Mouse (Mus musculus) forebrain, embryonic 16.5 days (tissue): ENCODE measurements around the gene Dguok. TPM values are rescaled to one million over a fixed set of nuclear protein-coding genes. Genes with fewer than 3 reads are reported as not detected.

Source experiments
- ATAC-seq: fragments of 200-750 bp; cut with Nextera tagmentation; 2 replicates; pipeline ENCODE4 v1.8.0; 2017; ENCODE audit warnings: mild to moderate bottlenecking, moderate library complexity
- H3K27ac ChIP-seq: fragments of 300-500 bp; sonication (generic); 2 replicates; pipeline ENCODE4 v1.5.1; 2014; ENCODE audit warnings: low read length, control low read depth
- H3K27me3 ChIP-seq: fragments of 300-500 bp; sonication (generic); replicated peaks from 2 replicates; pipeline ENCODE4 v1.6.1; 2014; ENCODE audit warnings: low read length; ENCODE audit not compliant: control insufficient read depth, insufficient read depth
- H3K36me3 ChIP-seq: fragments of 300-500 bp; sonication (generic); 2 replicates; pipeline ENCODE4 v1.6.1; 2014; ENCODE audit not compliant: control insufficient read depth, insufficient read depth
- H3K4me1 ChIP-seq: fragments of 300-500 bp; sonication (generic); replicated peaks from 2 replicates; pipeline ENCODE4 v1.6.1; 2014; ENCODE audit warnings: low read length; ENCODE audit not compliant: control insufficient read depth, insufficient read depth
- H3K4me2 ChIP-seq: fragments of 300-500 bp; sonication (generic); 2 replicates; pipeline ENCODE4 v1.6.1; 2014; ENCODE audit warnings: mild to moderate bottlenecking, low read length, control low read depth
- H3K4me3 ChIP-seq: fragments of 300-500 bp; sonication (generic); replicated peaks from 2 replicates; pipeline ENCODE4 v1.5.1; 2014; ENCODE audit warnings: mild to moderate bottlenecking, low read length, control low read depth
- H3K9ac ChIP-seq: fragments of 300-500 bp; sonication (generic); replicated peaks from 2 replicates; pipeline ENCODE4 v1.6.1; 2014; ENCODE audit warnings: low read depth, low read length, control low read depth
- H3K9me3 ChIP-seq: fragments of 300-500 bp; sonication (generic); 2 replicates; pipeline ENCODE4 v1.6.1; 2016; ENCODE audit warnings: low read length; ENCODE audit not compliant: control insufficient read depth
- WGBS: fragments of 180-500 bp; shearing (Covaris S2); extraction: QIAGEN DNeasy Blood & Tissue Kit; methylation state at CpG from one replicate; pipeline ENCODE4 v1.1.7; 2014; 5-methylcytosine and 5-hydroxymethylcytosine counted together
- polyA plus RNA-seq: library from polyadenylated mRNA; unstranded; fragments of >200 nt; fragmentation: Nextera tagmentation; extraction: Ambion mirVana; gene quantifications from 2 replicates; pipeline ENCODE4 v1.2.1, GENCODE M21; 2015

Dguok gene
- polyA plus RNA-seq, 1 experiment from 2014 or later, result 73.1 TPM

DNA sequence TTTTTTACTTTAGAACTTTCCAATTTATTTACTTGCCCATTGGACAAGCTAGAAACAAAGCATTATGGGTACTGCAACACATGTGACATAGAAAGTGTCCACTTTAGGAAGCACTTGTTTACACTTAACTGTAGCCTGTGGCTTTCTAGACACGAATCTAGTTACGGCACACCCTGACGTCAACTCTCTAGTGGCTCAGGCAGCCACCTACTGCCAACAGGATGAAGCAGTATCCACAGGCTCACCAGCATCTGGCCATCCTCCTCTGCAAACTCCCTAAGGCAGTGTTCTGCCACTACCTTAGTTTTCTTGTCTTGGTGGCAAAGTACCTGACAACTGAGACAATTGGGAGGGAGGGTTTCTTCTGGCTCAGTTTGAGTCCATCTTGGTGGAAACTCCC, 3.4 kb downstream of the Dguok start:
- Histone ChIP-seq H3K27me3 (no peaks in the 10 kb centered on the region), H3K9me3 (no peaks in the 10 kb centered on the region), H3K4me3 (no peak overlapping the region), H3K27ac (no peak overlapping the region), H3K9ac (no peak overlapping the region), H3K36me3 (no peaks in the 10 kb centered on the region), H3K4me2 (no peak overlapping the region), H3K4me1 (peaks cover 17% of the 10 kb centered on the region)
- 88% methylated on average over 3 of the region's 3 CpGs for WGBS
- no peak for ATAC-seq

DNA sequence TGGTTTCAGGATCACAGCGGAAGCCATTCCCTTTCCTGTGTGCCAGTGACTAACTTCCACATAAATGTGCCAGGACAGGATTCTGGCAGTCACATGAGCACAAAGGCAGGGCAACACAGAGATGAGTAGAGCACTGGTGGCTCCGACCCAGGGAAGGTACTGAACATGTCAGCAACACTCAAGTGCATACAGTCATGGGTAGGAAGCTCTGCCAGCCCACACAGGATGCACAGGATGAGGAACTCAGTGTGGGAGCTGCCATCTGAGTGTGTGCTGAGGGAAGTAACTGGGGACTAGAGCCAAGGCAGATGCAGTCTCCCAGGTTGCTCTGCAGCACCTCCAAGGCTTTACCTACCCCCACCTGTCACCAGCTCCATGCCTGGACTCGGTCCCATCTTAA, 4.1 kb downstream of the Dguok start:
- H3K27me3 ChIP-seq, result no peaks in the 10 kb centered on the region
- ATAC-seq, result no peak
- no peaks in the 10 kb centered on the region for H3K36me3 ChIP-seq
- WGBS, result 86% methylated on average over 3 of the region's 3 CpGs
- H3K9ac ChIP-seq, result no peak overlapping the region
- no peak overlapping the region for H3K27ac ChIP-seq
- peaks cover 17% of the 10 kb centered on the region for H3K4me1 ChIP-seq
- no peak overlapping the region for H3K4me3 ChIP-seq
- no peaks in the 10 kb centered on the region for H3K9me3 ChIP-seq
- no peak overlapping the region for H3K4me2 ChIP-seq

- ATAC-seq, result no peak
- H3K27ac ChIP-seq, result no peak overlapping the region
- H3K36me3 ChIP-seq, result no peaks in the 10 kb centered on the region
- H3K4me2 ChIP-seq, result no peak overlapping the region
- WGBS, result 67% methylated on average over 9 of the region's 9 CpGs
- H3K27me3 ChIP-seq, result no peaks in the 10 kb centered on the region
- no peak overlapping the region for H3K4me3 ChIP-seq
- H3K4me1 ChIP-seq, result peaks cover 13% of the 10 kb centered on the region
- no peaks in the 10 kb centered on the region for H3K9me3 ChIP-seq
- H3K9ac ChIP-seq, result no peak overlapping the region
Observed at GRCm38 (mm10) chr6:83501524-83502310, 5.1 kb downstream of the Dguok start.

- no peak overlapping the region for H3K9ac ChIP-seq
- H3K27me3 ChIP-seq, result no peaks in the 10 kb centered on the region
- 0 out of 2 replicates have a peak, but pooled peaks cover 1% of the 10 kb centered on the region for H3K36me3 ChIP-seq
- H3K4me2 ChIP-seq, result no peak overlapping the region
- peaks cover 10% of the 10 kb centered on the region for H3K4me1 ChIP-seq
- 70% methylated on average over 3 of the region's 3 CpGs for WGBS
- H3K4me3 ChIP-seq, result no peak overlapping the region
- no peak overlapping the region for H3K27ac ChIP-seq
- ATAC-seq, result no peak
- H3K9me3 ChIP-seq, result no peaks in the 10 kb centered on the region
Observed at GRCm38 (mm10) chr6:83500462-83500861, 6.3 kb downstream of the Dguok start.

DNA sequence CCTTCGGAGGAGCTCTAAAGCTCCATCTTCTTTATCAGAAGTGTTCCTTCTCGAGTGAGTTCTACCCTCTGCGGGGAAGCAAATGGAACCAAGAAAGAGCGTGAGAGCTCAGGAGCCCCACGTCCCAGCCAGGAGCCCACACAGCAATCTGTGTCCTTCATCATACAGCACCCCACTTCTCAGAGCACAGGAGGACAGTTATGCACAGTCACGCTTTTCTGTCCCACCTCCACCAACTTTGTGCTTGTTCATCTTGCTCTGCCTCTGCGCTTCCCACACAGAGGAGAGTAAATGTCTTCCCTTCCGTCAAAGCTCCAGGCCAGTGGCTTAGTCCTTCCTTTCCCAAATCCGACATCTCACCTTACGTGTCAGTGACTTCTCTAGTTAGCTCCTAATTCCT, 7.7 kb downstream of the Dguok start:
- Histone ChIP-seq H3K9me3 (no peaks in the 10 kb centered on the region), H3K4me3 (no peak overlapping the region), H3K27me3 (no peaks in the 10 kb centered on the region), H3K36me3 (0 out of 2 replicates have a peak, but pooled peaks cover 3% of the 10 kb centered on the region), H3K27ac (no peak overlapping the region), H3K9ac (no peak overlapping the region), H3K4me2 (no peak overlapping the region), H3K4me1 (peaks cover 3% of the 10 kb centered on the region; the same call in 1 of the 2 replicates)
- WGBS, result 92% methylated on average over 10 of the region's 10 CpGs
- no peak for ATAC-seq

DNA sequence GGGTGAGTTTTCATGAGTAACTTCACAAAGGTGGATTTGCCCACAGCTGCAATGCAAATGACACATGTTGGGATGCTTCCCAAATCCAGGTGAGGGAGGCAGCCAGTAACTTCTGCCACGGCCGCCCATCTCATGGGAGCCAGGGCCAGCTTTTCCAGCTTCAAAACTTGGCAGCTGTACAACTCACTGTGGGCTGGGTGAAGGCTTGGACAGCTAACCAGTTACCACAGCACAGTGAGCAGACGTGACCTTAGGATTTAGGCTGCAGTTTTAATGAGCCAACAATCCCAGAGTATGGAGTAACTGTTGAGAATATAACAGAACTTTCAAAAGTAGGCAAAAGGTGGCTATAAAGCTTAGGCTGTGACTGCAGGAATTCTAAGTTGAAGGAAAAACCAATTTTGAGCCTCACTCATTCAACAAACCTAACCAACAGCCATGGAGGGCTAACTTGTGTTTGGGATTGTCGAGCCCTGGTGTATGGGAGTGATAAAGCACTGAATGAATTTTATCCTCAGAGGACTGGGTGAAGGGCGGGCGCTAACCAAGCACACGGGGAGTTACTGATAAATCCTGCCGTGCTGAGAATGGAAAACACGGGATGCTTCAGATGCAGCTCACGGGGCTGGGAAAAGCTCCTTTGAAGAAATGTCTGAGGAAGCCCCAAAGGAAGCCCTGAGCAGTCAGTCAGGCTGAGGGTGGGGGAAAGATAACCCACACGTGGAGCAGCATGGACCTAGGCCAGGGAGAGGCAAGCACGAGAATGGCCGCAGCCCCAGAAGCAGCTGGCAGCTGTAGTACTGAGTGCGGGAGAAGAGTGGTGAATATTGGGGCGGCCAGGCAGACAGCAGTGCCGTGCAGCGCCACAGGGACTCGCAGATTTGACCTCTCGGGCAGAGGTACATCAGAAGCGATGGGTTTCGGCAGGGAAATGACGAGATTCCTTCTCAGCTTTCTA, 9.7 kb downstream of the Dguok start:
- H3K9ac ChIP-seq, result no peak overlapping the region
- H3K27me3 ChIP-seq, result no peaks in the 10 kb centered on the region
- H3K4me3 ChIP-seq, result no peak overlapping the region
- no peak overlapping the region for H3K4me2 ChIP-seq
- peaks cover 6% of the 10 kb centered on the region; the same call in 1 of the 2 replicates for H3K36me3 ChIP-seq
- peaks cover 3% of the 10 kb centered on the region; the same call in 1 of the 2 replicates for H3K4me1 ChIP-seq
- no peak overlapping the region for H3K27ac ChIP-seq
- WGBS, result 81% methylated on average over 22 of the region's 22 CpGs
- ATAC-seq, result no peak
- no peaks in the 10 kb centered on the region for H3K9me3 ChIP-seq

DNA sequence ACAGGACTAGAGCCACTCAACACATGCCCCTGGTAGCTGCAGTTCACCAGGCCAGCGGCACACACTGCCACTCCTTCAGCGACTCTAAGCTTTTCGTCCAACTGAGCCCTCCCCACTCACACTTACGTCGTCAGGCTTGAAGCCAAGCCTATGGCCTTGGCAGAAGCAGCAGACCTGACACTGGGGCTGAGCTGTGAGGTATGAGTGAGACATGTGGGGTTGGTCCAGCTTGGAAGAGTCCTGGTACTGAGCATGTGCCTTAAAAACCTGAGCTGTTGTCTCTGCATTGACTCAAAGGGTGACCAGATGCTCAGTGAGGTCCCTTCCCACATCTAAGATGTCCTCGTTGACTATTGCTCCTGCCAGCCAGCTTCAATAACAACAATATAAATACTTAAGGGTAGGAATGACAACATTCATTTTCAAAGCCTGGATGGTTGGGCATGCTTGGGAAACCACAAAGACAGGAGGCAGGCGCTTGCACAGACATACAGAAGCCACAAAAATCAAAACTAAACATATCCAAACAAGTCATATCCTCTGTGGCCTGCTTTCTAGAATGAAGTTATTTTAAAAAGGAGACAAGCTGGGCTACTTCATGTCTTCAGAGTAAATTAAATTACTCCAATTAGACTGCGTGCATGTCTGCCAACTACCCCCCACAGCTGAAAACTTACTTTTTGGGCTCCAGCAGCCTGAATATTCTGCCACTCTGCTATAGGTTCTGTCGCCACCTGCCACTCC, 10.6 kb downstream of the Dguok start:
- Histone ChIP-seq H3K9ac (no peak overlapping the region), H3K4me2 (no peak overlapping the region), H3K27me3 (no peaks in the 10 kb centered on the region), H3K4me1 (peaks cover 3% of the 10 kb centered on the region; the same call in 1 of the 2 replicates), H3K9me3 (no peaks in the 10 kb centered on the region), H3K36me3 (peaks cover 6% of the 10 kb centered on the region; the same call in 1 of the 2 replicates), H3K27ac (no peak overlapping the region), H3K4me3 (no peak overlapping the region)
- WGBS, result 80% methylated on average over 9 of the region's 9 CpGs
- no peak for ATAC-seq

DNA sequence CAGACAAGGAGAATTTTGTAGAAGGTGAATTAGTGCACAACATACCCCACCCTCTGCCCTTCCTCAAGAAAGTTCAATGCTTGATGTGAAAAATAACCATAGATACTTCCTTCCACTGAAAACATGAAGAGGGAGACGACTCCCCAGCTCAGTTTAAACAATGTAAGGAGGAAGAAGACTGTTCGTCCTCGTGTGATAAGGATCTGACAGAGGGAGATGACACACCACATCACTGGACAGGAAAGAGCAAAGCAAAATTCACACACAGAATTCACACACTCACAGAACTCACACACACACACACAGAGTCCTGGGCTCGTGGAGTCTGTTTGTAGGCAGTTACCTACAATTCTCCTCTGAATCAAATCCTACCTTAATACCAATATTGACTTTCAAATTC, 16.1 kb downstream of the Dguok start:
- H3K9ac ChIP-seq, result no peak overlapping the region
- ATAC-seq, result no peak
- no peak overlapping the region for H3K4me2 ChIP-seq
- no peak overlapping the region for H3K27ac ChIP-seq
- no peaks in the 10 kb centered on the region for H3K9me3 ChIP-seq
- WGBS, result 86% methylated on average over 4 of the region's 4 CpGs
- no peaks in the 10 kb centered on the region for H3K27me3 ChIP-seq
- H3K4me3 ChIP-seq, result no peak overlapping the region
- H3K36me3 ChIP-seq, result peaks cover 24% of the 10 kb centered on the region
- peaks cover 3% of the 10 kb centered on the region; the same call in 1 of the 2 replicates for H3K4me1 ChIP-seq
